In genomic region chr10:5634336-5634735, GRCm38 (mm10) we compare ENCODE assay signal across 9 mouse cellular contexts. TPM values are rescaled to one million over a fixed set of nuclear protein-coding genes. Genes with fewer than 3 reads are reported as not detected.
DNase-seq lines count a peak whose midpoint lies in the region; ATAC-seq and TF ChIP-seq lines count a peak whose summit lies in the region.
"Had no signal": no experiment of that assay in that cellular context is flagged by ENCODE, and none has a peak within 500 bp of the region (broad histone marks: within the 10 kb centered on the region; RNA-seq: fewer than 3 reads in every experiment).

No protein-coding gene starts in this region.

- TF ChIP-seq POLR2A in brain, embryonic 14.5 days (IDR thresholded peaks at IDR 0.05; ENCODE audit: borderline replicate concordance, extremely low read depth, insufficient read depth, insufficient read length, poor library complexity, severe bottlenecking), result no peak

- DNase-seq in gastrocnemius, adult 18-20 months (ENCODE audit: low spot score), result peak; percentile 17
- no peak for DNase-seq in gastrocnemius, postnatal 25 days
- DNase-seq in 416B (ENCODE audit: low read depth), result peak; percentile 81
- peak; percentile 70 for DNase-seq in brain, embryonic 14.5 days (ENCODE audit: low read depth)
- DNase-seq in left cerebral cortex, postnatal 25 days (ENCODE audit: low spot score in 2 of 2), result peak; percentile 26 to 76
- DNase-seq in right cerebral cortex, adult 18-20 months, result peak; percentile 43
- DNase-seq in testis, postnatal 10 days (ENCODE audit: low spot score), result no peak

- intact Hi-C loops in left cerebral cortex, postnatal 25 days (cut with DNase I), result loop anchor here (2.0 to 10.0 kb wide), 3 partner anchors 34 to 320 kb away; no protein-coding TSS in a partner anchor

- peak; percentile 53 for ATAC-seq in granulocyte monocyte progenitor cell, adult 5-6 weeks (replicated peaks; ENCODE audit: poor library complexity, severe bottlenecking)

- TF ChIP-seq CTCF in brain, embryonic 14.5 days (IDR thresholded peaks at IDR 0.05; ENCODE audit: borderline replicate concordance, extremely low read depth, insufficient read depth, insufficient read length), result peak; percentile 20; the same call in 1 of the 2 replicates

RNA-seq across cellular contexts. Expression of gene Vip, which starts 4.7 kb away (rescaled TPM):
- total RNA-seq in gastrocnemius, adult 18-20 months (2021), result not detected
- not detected for total RNA-seq in gastrocnemius, postnatal 25 days (2021)
- polyA plus RNA-seq in brain, embryonic 14.5 days (2012; rRNA removed), result 0.29 and 0.63 TPM in 2 replicates
- total RNA-seq in granulocyte monocyte progenitor cell, adult 5-6 weeks (2014; fragmentation: Nextera tagmentation), result not detected in 2 replicates
- not detected in 2 replicates for total RNA-seq in granulocyte monocyte progenitor cell, adult 5-6 weeks (2017)
- 10 to 100 TPM; 57.4 to 72.3 TPM for total RNA-seq in left cerebral cortex, postnatal 25 days (2021)
- polyA plus RNA-seq: heart, embryonic 14.5 days had no signal

RNA-seq across cellular contexts. Expression of gene Myct1, which starts 40.8 kb away (rescaled TPM):
- 1 to 10 TPM; 1.5 to 4.0 TPM for total RNA-seq in gastrocnemius, adult 18-20 months (2021)
- total RNA-seq in gastrocnemius, postnatal 25 days (2021), result 1 to 10 TPM; 4.2 to 5.7 TPM
- 0.87 and 1.1 TPM in 2 replicates for polyA plus RNA-seq in brain, embryonic 14.5 days (2012; rRNA removed)
- total RNA-seq in granulocyte monocyte progenitor cell, adult 5-6 weeks (2014; fragmentation: Nextera tagmentation), result 2.1 and 5.4 TPM in 2 replicates
- 1.1 and 1.4 TPM in 2 replicates for total RNA-seq in granulocyte monocyte progenitor cell, adult 5-6 weeks (2017)
- total RNA-seq in left cerebral cortex, postnatal 25 days (2021), result under 1 TPM; 0.37 to 0.57 TPM

Comparison
In these comparisons a context has a peak if more than half of its experiments do, and no peak if none do; other contexts are left out.
1. DNase-seq: peak in gastrocnemius, adult 18-20 months (single experiment), 416B (single experiment), brain, embryonic 14.5 days (single experiment), left cerebral cortex, postnatal 25 days (2 of 2) and right cerebral cortex, adult 18-20 months (single experiment); none in gastrocnemius, postnatal 25 days (single experiment) and testis, postnatal 10 days (single experiment).
2. RNA of gene Vip, which starts 4.7 kb away (total RNA-seq): 57.4 to 72.3 TPM in left cerebral cortex, postnatal 25 days; not detected in gastrocnemius, adult 18-20 months, not detected in gastrocnemius, postnatal 25 days and not detected in granulocyte monocyte progenitor cell, adult 5-6 weeks; every median in the first group is over 10 times any median in the second.